Mouse (Mus musculus) C2C12 (cell line): Measurements from ENCODE around the gene Ilk.

Experiments
- CEBPB ChIP-seq: IDR thresholded peaks from one replicate; pipeline ENCODE4 v1.6.1; 2011; ENCODE audit warnings: low read depth, mild to moderate bottlenecking, control low read depth, moderate library complexity
- CTCF ChIP-seq: IDR thresholded peaks from one replicate; pipeline ENCODE4 v1.5.1; 2011; ENCODE audit not compliant: control insufficient read depth, insufficient read depth, insufficient read length
- MAX ChIP-seq: IDR thresholded peaks from one replicate; pipeline ENCODE4 v1.6.1; 2011; ENCODE audit warnings: mild to moderate bottlenecking, control low read depth
- MYOG ChIP-seq: IDR thresholded peaks from one replicate; pipeline ENCODE4 v1.6.1; 2011; ENCODE audit not compliant: control insufficient read depth, insufficient read length; ENCODE audit errors: extremely low read depth
- USF1 ChIP-seq: IDR thresholded peaks from one replicate; pipeline ENCODE4 v1.6.1; 2011; ENCODE audit warnings: low read depth, mild to moderate bottlenecking, control low read depth, moderate library complexity

GRCm38 (mm10) chr7:105772331-105772730, 35.9 kb downstream of the Ilk start:
- TF ChIP-seq CTCF, result no peak
- no peak for TF ChIP-seq USF1
- no peak for TF ChIP-seq MAX
- TF ChIP-seq CEBPB, result no peak
- TF ChIP-seq MYOG, result no peak
